Mouse (Mus musculus) forebrain, embryonic 13.5 days (tissue): Measurements from ENCODE around the gene Pdzd2. TPM values are rescaled to one million over a fixed set of nuclear protein-coding genes. Genes with fewer than 3 reads are reported as not detected.
A peak's percentile ranks its signal among the peaks of the same experiment; 100 is the strongest.

Experiments used
- ATAC-seq: fragments of 200-750 bp; cut with Nextera tagmentation; 2 replicates; pipeline ENCODE4 v1.8.0; 2017
- H3K27ac ChIP-seq: fragments of 300-500 bp; sonication (generic); 2 replicates; pipeline ENCODE4 v1.5.1; 2015; ENCODE audit warnings: inconsistent platforms, mild to moderate bottlenecking, moderate library complexity
- H3K27me3 ChIP-seq: fragments of 300-500 bp; sonication (generic); 2 replicates; pipeline ENCODE4 v1.6.1; 2015; ENCODE audit warnings: mild to moderate bottlenecking, inconsistent platforms
- H3K36me3 ChIP-seq: fragments of 300-500 bp; sonication (generic); 2 replicates; pipeline ENCODE4 v1.6.1; 2015; ENCODE audit warnings: mild to moderate bottlenecking, inconsistent platforms; ENCODE audit not compliant: poor library complexity, severe bottlenecking
- H3K4me1 ChIP-seq: fragments of 300-500 bp; sonication (generic); 2 replicates; pipeline ENCODE4 v1.6.1; 2015; ENCODE audit warnings: inconsistent platforms
- H3K4me2 ChIP-seq: fragments of 300-500 bp; sonication (generic); 2 replicates; pipeline ENCODE4 v1.6.1; 2015; ENCODE audit warnings: inconsistent platforms, mild to moderate bottlenecking, moderate library complexity
- H3K4me3 ChIP-seq: fragments of 300-500 bp; sonication (generic); 2 replicates; pipeline ENCODE4 v1.5.1; 2015; ENCODE audit warnings: mild to moderate bottlenecking, inconsistent platforms
- H3K9ac ChIP-seq: fragments of 300-500 bp; sonication (generic); 2 replicates; pipeline ENCODE4 v1.6.1; 2015; ENCODE audit warnings: mild to moderate bottlenecking, inconsistent platforms
- H3K9me3 ChIP-seq: fragments of 300-500 bp; sonication (generic); replicated peaks from 2 replicates; pipeline ENCODE4 v1.6.1; 2016; ENCODE audit warnings: inconsistent platforms
- WGBS: fragments of 180-500 bp; shearing (Covaris S2); methylation state at CpG from one replicate; pipeline ENCODE4 v1.1.7; 2015; 5-methylcytosine and 5-hydroxymethylcytosine counted together
- polyA plus RNA-seq: library from polyadenylated mRNA; unstranded; fragments of >200 nt; fragmentation: Nextera tagmentation; extraction: Ambion mirVana; gene quantifications from 2 replicates; pipeline ENCODE4 v1.2.1, GENCODE M21; 2015

The Pdzd2 gene
- polyA plus RNA-seq, 1 experiment from 2014 or later: 5.5 TPM

- Histone ChIP-seq H3K4me2 (no peak overlapping the region), H3K27ac (no peak overlapping the region), H3K9ac (no peak overlapping the region), H3K4me1 (peaks cover 7% of the 10 kb centered on the region; the same call in 1 of the 2 replicates), H3K27me3 (no peaks in the 10 kb centered on the region), H3K4me3 (no peak overlapping the region), H3K9me3 (no peaks in the 10 kb centered on the region), H3K36me3 (no peaks in the 10 kb centered on the region)
- 53% methylated on average over 3 of the region's 3 CpGs for WGBS
- peak; percentile 48; the same call in 1 of the 2 replicates for ATAC-seq
These were observed 259.4 kb downstream of the Pdzd2 start for GRCm38 (mm10) chr15:12480369-12480768.

DNA sequence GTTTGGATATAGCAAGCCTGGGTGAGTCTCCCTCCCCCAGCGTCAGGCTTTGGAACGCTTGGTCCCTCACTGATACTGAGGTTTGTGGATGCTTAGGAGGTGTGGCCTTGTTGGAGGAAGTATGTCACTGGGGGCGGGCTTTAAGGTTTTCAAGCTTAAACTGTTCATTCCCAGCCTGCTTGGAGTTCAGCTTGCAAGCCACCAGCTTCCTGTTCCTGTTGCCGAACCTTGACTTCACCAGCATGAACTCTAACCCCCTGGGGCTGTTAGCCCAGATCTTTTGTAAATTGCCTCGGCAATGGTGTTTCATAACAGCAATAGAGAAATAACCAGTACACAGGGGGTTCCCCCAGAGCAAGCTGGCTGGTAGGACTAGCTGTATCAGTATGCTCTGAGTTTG is 260.4 kb downstream of the Pdzd2 start:
- Histone ChIP-seq H3K4me2 (no peak overlapping the region), H3K9ac (no peak overlapping the region), H3K27me3 (no peaks in the 10 kb centered on the region), H3K27ac (no peak overlapping the region), H3K36me3 (no peaks in the 10 kb centered on the region), H3K4me1 (peaks cover 7% of the 10 kb centered on the region; the same call in 1 of the 2 replicates), H3K4me3 (no peak overlapping the region), H3K9me3 (no peaks in the 10 kb centered on the region)
- 71% methylated on average over 5 of the region's 5 CpGs for WGBS
- no peak for ATAC-seq

DNA sequence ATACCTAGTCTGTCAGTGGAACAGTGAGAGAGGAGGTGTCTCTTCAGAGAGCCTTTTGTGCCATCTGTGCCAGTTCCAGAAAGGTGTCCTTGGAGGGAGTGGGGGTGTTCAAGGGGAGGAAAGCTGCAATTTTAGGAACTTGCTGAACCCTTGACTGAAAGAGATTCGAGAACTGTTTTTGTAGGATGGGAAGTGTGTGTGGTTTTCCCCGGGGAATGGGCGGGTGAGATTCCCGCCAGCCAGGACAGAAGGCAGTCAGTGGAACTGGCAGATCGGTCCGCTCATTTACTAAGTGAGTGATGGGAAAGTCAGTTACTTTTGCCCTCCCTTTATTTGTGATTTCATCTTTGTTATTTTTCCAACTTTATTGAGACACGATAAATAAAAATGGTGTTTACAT is 266.1 kb downstream of the Pdzd2 start:
- Histone ChIP-seq H3K4me1 (peaks cover 4% of the 10 kb centered on the region), H3K9me3 (no peaks in the 10 kb centered on the region), H3K27ac (no peak overlapping the region), H3K9ac (no peak overlapping the region), H3K4me2 (no peak overlapping the region), H3K4me3 (no peak overlapping the region), H3K27me3 (no peaks in the 10 kb centered on the region), H3K36me3 (no peaks in the 10 kb centered on the region)
- 84% methylated on average over 7 of the region's 7 CpGs for WGBS
- ATAC-seq: no peak

DNA sequence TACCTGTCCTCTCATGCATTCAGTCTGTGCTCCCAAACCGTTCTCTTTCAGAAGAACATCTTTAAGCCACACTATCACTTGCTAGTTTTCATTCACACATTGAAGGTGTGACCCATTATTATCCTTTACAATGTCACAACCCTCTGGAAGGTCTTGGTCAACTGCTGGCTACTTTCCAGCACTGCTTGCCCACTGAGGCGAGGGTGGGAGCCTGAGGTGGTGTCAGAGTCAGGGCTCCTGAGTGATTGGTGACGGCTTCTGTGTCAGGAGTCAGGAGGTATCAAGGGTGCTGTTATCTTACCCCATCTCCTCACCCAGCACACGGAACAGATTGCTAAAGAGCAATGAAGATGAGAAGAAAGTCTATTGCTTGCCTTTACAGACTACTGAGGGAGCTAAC is 267.1 kb downstream of the Pdzd2 start:
- WGBS: 89% methylated on average over 4 of the region's 4 CpGs
- no peaks in the 10 kb centered on the region for H3K9me3 ChIP-seq
- no peaks in the 10 kb centered on the region for H3K36me3 ChIP-seq
- H3K4me3 ChIP-seq: no peak overlapping the region
- H3K4me2 ChIP-seq: no peak overlapping the region
- no peak overlapping the region for H3K9ac ChIP-seq
- H3K27ac ChIP-seq: no peak overlapping the region
- ATAC-seq: no peak
- H3K4me1 ChIP-seq: peaks cover 4% of the 10 kb centered on the region
- H3K27me3 ChIP-seq: no peaks in the 10 kb centered on the region

- Histone ChIP-seq H3K4me2 (no peak overlapping the region), H3K4me1 (peaks cover 4% of the 10 kb centered on the region), H3K9ac (no peak overlapping the region), H3K27ac (no peak overlapping the region), H3K4me3 (no peak overlapping the region), H3K9me3 (no peaks in the 10 kb centered on the region), H3K36me3 (no peaks in the 10 kb centered on the region), H3K27me3 (no peaks in the 10 kb centered on the region)
- 0 out of 2 replicates have a peak, but pooled peaks have one; percentile 19 for ATAC-seq
- 43% methylated on average over 15 of the region's 15 CpGs for WGBS
These were observed 268.6 kb downstream of the Pdzd2 start for GRCm38 (mm10) chr15:12470900-12471838.

DNA sequence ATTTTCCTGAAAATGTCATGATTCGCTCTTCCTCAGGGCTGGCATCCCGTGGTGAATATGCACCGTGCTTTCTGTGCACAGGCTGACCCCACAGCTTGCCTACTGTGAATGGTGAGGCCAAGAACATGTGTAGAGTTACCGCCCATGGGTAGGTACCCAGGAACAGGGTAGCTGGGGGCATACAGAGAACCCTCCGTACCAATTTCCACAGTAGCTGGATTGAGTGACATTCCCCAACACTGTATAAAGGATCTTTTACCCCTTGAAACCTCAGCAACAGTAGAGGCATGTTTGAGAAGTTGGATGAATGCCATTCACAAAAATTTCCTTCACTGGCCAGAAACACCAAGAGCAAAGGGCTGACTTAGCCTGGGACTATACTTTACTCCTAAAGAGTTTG is 271.1 kb downstream of the Pdzd2 start:
- no peak overlapping the region for H3K4me3 ChIP-seq
- no peaks in the 10 kb centered on the region for H3K36me3 ChIP-seq
- no peaks in the 10 kb centered on the region for H3K9me3 ChIP-seq
- no peak overlapping the region for H3K27ac ChIP-seq
- peaks cover 4% of the 10 kb centered on the region for H3K4me1 ChIP-seq
- no peak overlapping the region for H3K9ac ChIP-seq
- 87% methylated on average over 5 of the region's 5 CpGs for WGBS
- no peak overlapping the region for H3K4me2 ChIP-seq
- H3K27me3 ChIP-seq: no peaks in the 10 kb centered on the region
- ATAC-seq: no peak

GRCm38 (mm10) chr15:12465748-12466147 is 274.0 kb downstream of the Pdzd2 start:
- no peak overlapping the region for H3K9ac ChIP-seq
- WGBS: 91% methylated on average over 8 of the region's 8 CpGs
- H3K27ac ChIP-seq: no peak overlapping the region

GRCm38 (mm10) chr15:12456808-12457207 is 282.9 kb downstream of the Pdzd2 start:
- Histone ChIP-seq H3K9me3 (no peaks in the 10 kb centered on the region), H3K9ac (no peak overlapping the region), H3K36me3 (no peaks in the 10 kb centered on the region), H3K4me2 (no peak overlapping the region), H3K4me1 (no peaks in the 10 kb centered on the region), H3K4me3 (no peak overlapping the region), H3K27ac (no peak overlapping the region), H3K27me3 (no peaks in the 10 kb centered on the region)
- ATAC-seq: no peak
- WGBS: 71% methylated on average over 7 of the region's 7 CpGs

More at GRCm38 (mm10) chr15:12465748-12466147, 274.0 kb downstream of the Pdzd2 start:
- Histone ChIP-seq H3K9me3 (no peaks in the 10 kb centered on the region), H3K27me3 (no peaks in the 10 kb centered on the region), H3K4me1 (peaks cover under 1% of the 10 kb centered on the region), H3K36me3 (no peaks in the 10 kb centered on the region), H3K4me2 (no peak overlapping the region), H3K4me3 (no peak overlapping the region)
- ATAC-seq: no peak

GRCm38 (mm10) chr15:12453343-12453742 is 286.4 kb downstream of the Pdzd2 start:
- no peak overlapping the region for H3K9ac ChIP-seq
- ATAC-seq: no peak
- no peak overlapping the region for H3K4me3 ChIP-seq
- H3K9me3 ChIP-seq: no peaks in the 10 kb centered on the region
- H3K27ac ChIP-seq: no peak overlapping the region
- no peaks in the 10 kb centered on the region for H3K27me3 ChIP-seq
- H3K4me1 ChIP-seq: no peaks in the 10 kb centered on the region
- H3K36me3 ChIP-seq: no peaks in the 10 kb centered on the region
- no peak overlapping the region for H3K4me2 ChIP-seq
- 96% methylated on average over 2 of the region's 2 CpGs for WGBS

DNA sequence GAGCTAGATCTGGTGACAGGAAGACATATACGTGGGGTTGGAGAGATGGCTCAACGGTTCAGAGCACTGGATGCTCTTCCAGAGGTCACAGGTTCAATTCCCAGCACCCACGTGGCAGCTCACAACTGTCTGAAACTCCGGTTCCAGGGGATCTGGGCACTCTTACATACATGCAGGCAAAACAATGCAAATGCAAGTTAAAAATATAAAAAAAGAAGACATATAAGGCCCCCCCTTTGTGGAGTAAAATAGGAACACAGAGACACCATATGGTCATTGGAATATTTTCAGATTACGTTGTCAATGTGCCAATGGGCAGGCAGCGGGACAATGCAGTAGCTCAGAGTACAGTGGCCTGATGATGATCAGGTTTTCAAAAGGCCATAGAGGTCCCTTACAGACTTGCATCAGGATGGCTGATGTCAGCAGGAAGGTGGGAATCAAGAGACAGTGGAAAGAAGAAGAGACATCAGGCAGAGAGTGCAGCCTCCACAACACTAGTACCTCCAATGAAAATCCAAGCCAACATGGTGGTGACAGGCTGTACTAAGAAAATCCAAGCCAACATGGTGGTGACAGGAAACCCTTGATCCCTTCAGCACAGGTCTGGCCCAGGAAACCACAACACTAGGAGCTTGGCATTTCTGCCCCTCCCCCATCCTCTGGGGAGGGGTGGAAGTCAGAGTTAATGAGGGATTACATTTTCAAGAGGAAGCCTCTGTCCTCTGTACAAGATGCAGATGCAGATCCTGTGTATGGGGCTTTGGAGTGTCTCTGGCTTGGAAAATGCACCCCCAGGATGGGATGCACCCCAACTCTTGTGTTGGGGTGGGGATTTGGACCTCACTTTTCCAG is 287.4 kb downstream of the Pdzd2 start:
- no peaks in the 10 kb centered on the region for H3K36me3 ChIP-seq
- no peaks in the 10 kb centered on the region for H3K4me1 ChIP-seq
- H3K9ac ChIP-seq: no peak overlapping the region
- no peaks in the 10 kb centered on the region for H3K9me3 ChIP-seq
- no peak overlapping the region for H3K4me2 ChIP-seq
- H3K4me3 ChIP-seq: no peak overlapping the region
- no peak overlapping the region for H3K27ac ChIP-seq
- ATAC-seq: no peak
- no peaks in the 10 kb centered on the region for H3K27me3 ChIP-seq
- 88% methylated on average over 6 of the region's 6 CpGs for WGBS

DNA sequence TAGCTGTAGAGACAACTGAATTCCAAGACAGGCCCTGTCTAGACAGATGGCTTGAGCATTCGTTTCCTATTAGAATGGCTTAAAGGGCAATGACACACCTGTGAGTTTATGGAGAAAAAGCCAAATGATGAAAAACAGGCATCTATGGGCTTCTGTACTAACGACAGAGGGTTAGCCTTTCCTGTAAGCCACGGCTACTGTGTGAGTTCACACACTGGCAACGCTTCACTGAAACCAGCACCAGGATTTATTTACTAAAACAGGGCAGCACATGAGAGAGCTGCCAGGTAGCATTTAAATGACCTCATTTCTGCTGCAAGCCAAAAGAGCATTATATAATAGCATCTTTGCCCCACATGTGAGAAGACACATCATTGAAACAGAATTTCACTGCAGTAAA is 288.3 kb downstream of the Pdzd2 start:
- Histone ChIP-seq H3K9ac (no peak overlapping the region), H3K27ac (no peak overlapping the region), H3K4me2 (no peak overlapping the region), H3K9me3 (no peaks in the 10 kb centered on the region), H3K36me3 (no peaks in the 10 kb centered on the region), H3K4me1 (no peaks in the 10 kb centered on the region), H3K27me3 (no peaks in the 10 kb centered on the region), H3K4me3 (no peak overlapping the region)
- no peak for ATAC-seq
- WGBS: 82% methylated on average over 4 of the region's 4 CpGs

DNA sequence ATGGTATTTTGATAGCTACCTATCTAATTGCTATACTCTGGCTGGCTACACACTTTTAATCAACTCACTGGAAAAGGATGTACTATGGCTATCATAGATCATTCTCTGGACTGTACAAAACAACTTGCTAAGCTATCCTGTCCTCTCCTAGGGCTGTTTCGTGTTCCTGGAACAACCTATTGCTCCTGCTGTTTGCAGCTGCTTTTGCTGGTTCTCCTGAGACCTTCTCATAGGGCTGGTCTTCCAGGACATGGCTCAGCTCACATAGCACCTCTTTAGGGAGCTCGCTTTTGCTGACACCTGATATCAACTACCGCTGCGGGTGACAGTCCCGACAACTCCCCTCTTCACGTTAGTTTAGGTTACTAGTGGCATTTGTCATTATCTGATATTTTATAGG is 288.9 kb downstream of the Pdzd2 start:
- Histone ChIP-seq H3K36me3 (no peaks in the 10 kb centered on the region), H3K9ac (no peak overlapping the region), H3K4me1 (no peaks in the 10 kb centered on the region), H3K4me2 (no peak overlapping the region), H3K27ac (no peak overlapping the region), H3K9me3 (no peaks in the 10 kb centered on the region), H3K27me3 (no peaks in the 10 kb centered on the region), H3K4me3 (no peak overlapping the region)
- 95% methylated on average over 6 of the region's 6 CpGs for whole genome bisulfite sequencing
- ATAC-seq: no peak
